ENCODE assay signal across 8 mouse cellular contexts in the genomic region with DNA sequence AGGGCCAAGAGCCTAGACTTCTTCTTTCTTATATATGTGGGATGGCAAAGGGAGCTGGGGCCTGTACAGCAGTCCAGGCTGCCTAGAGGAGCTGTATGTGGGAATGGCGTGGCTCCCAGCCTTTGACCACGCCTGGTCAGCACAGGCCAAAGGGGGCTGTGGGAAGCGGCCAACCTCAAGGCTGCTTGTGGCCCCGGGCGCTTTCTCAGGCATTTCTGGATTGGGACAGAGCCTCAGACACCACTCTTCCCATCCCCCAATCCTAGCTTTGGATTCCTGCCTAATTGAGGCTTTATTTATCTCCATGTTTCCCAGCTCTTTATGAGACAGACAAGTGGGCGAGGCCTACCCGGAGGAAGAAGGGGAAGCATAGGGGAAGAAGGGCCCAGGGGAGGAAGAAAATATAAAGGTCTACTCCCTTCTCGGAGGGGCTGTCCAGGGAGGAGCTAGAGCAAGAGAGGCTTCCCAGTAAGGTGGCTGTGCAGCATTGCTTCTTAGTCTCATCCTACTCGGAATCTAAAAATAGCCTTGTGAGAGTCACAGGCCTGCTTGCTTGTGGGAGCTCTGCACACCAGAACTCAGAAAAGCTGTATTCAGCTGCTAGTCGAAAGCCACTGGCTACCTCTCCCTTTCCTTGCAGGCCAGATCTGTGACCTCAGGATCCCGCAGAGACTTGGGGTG. TPM values are rescaled to one million over a fixed set of nuclear protein-coding genes. Genes with fewer than 3 reads are reported as not detected.
DNase-seq lines count a peak whose midpoint lies in the region; ATAC-seq and TF ChIP-seq lines count a peak whose summit lies in the region.

No protein-coding gene starts in this region.

- intact Hi-C loops in heart, postnatal 14 days (cut with DNase I), result loop anchor here (2.0 kb wide), 1 partner anchor 43 kb away; no protein-coding TSS in a partner anchor

- peak overlapping the region; percentile 34 for H3K4me2 ChIP-seq in forebrain, embryonic 15.5 days (replicated peaks)
- H3K4me2 ChIP-seq in liver, embryonic 15.5 days, result no peak overlapping the region

- peak overlapping the region; percentile 27 for H3K9ac ChIP-seq in forebrain, embryonic 15.5 days (replicated peaks)
- no peak overlapping the region for H3K9ac ChIP-seq in liver, embryonic 15.5 days

- WGBS in forebrain, embryonic 15.5 days, result 9% methylated on average over 11 of the region's 11 CpGs
- WGBS in liver, embryonic 15.5 days (ENCODE audit: insufficient replicate concordance), result 54% methylated on average over 11 of the region's 11 CpGs
- 4% methylated on average over 11 of the region's 11 CpGs for WGBS in olfactory bulb, adult 2 months

- no peaks in the 10 kb centered on the region for H3K9me3 ChIP-seq in forebrain, embryonic 15.5 days
- H3K9me3 ChIP-seq in liver, embryonic 15.5 days (replicated peaks), result no peaks in the 10 kb centered on the region

- H3K4me3 ChIP-seq in forebrain, embryonic 15.5 days, result no peak overlapping the region
- H3K4me3 ChIP-seq in liver, embryonic 15.5 days (replicated peaks), result no peak overlapping the region
- peak overlapping the region; percentile 12; the same call in 1 of the 2 replicates for H3K4me3 ChIP-seq in olfactory bulb, adult 2 months (ENCODE audit: insufficient read depth, low read depth, low read length)

- no peaks in the 10 kb centered on the region for H3K27me3 ChIP-seq in forebrain, embryonic 15.5 days
- H3K27me3 ChIP-seq in liver, embryonic 15.5 days, result no peaks in the 10 kb centered on the region

- peak; percentile 75; the same call in 1 of the 2 replicates for ATAC-seq in cerebellum, adult (ENCODE audit: insufficient number of reproducible peaks, low FRiP score, low TSS enrichment)
- ATAC-seq in forebrain, embryonic 15.5 days (replicated peaks), result peak; percentile 85
- ATAC-seq in liver, embryonic 15.5 days (ENCODE audit: insufficient read depth), result no peak

- no peak for TF ChIP-seq CTCF in olfactory bulb, adult 2 months (IDR thresholded peaks at IDR 0.05; ENCODE audit: insufficient read depth, low read depth, low read length)

- peaks cover 27% of the 10 kb centered on the region for H3K4me1 ChIP-seq in forebrain, embryonic 15.5 days
- H3K4me1 ChIP-seq in liver, embryonic 15.5 days (replicated peaks), result peaks cover 4% of the 10 kb centered on the region; the same call in 1 of the 2 replicates
- H3K4me1 ChIP-seq in olfactory bulb, adult 2 months (ENCODE audit: control insufficient read depth, insufficient read depth, low read length), result peaks cover 20% of the 10 kb centered on the region

- no peak for TF ChIP-seq POLR2A in olfactory bulb, adult 2 months (IDR thresholded peaks at IDR 0.05; ENCODE audit: insufficient read depth, low read depth, low read length)

- no peaks in the 10 kb centered on the region for H3K36me3 ChIP-seq in forebrain, embryonic 15.5 days
- no peaks in the 10 kb centered on the region for H3K36me3 ChIP-seq in liver, embryonic 15.5 days (replicated peaks)

- peak overlapping the region; percentile 92 for H3K27ac ChIP-seq in forebrain, embryonic 15.5 days (replicated peaks)
- H3K27ac ChIP-seq in liver, embryonic 15.5 days (replicated peaks), result peak overlapping the region; percentile 15; the same call in 1 of the 2 replicates
- peak overlapping the region; percentile 98 for H3K27ac ChIP-seq in olfactory bulb, adult 2 months (ENCODE audit: insufficient read depth, low read depth, low read length)

- peak; percentile 85 for DNase-seq in 3134 (ENCODE audit: extremely low read depth, insufficient read length, low spot score)
- DNase-seq in heart, postnatal 14 days, result peak; percentile 75 to 77
- peak; percentile 73 for DNase-seq in layer of hippocampus, adult 11-12 months (ENCODE audit: low spot score)
- no peak for DNase-seq in T-cell, adult 2 months (ENCODE audit: low spot score)

RNA-seq across cellular contexts. Expression of a gene that starts 47.0 kb away (rescaled TPM):
- polyA plus RNA-seq in forebrain, embryonic 15.5 days (2015; fragmentation: Nextera tagmentation; extraction: Ambion mirVana), result 77.4 and 92.9 TPM in 2 replicates
- total RNA-seq in heart, postnatal 14 days (2021), result 100 to 1,000 TPM; 171 to 185 TPM
- 14.4 and 17.3 TPM in 2 replicates for polyA plus RNA-seq in liver, embryonic 15.5 days (2015; fragmentation: Nextera tagmentation; extraction: Ambion mirVana)
- 111 TPM in 1 of 2 replicates, not detected in the other for polyA plus RNA-seq in olfactory bulb, adult 2 months (2012; ENCODE audit: insufficient read depth, insufficient read length, low replicate concordance, missing spikeins)

Comparison
In these comparisons a context has a peak if more than half of its experiments do, and no peak if none do; other contexts are left out.
1. H3K27ac ChIP-seq: peak in every context shown above with its lines; median percentile 98 in olfactory bulb, adult 2 months; 92 in forebrain, embryonic 15.5 days; 15 in liver, embryonic 15.5 days.